Mouse (Mus musculus): Measurements from ENCODE around the gene Tfcp2l1. TPM values are rescaled to one million over a fixed set of nuclear protein-coding genes. Genes with fewer than 3 reads are reported as not detected.

The Tfcp2l1 gene
- total and polyA plus RNA-seq, 3 experiments: 0.03 to 0.08 (median 0.04) TPM

DNA sequence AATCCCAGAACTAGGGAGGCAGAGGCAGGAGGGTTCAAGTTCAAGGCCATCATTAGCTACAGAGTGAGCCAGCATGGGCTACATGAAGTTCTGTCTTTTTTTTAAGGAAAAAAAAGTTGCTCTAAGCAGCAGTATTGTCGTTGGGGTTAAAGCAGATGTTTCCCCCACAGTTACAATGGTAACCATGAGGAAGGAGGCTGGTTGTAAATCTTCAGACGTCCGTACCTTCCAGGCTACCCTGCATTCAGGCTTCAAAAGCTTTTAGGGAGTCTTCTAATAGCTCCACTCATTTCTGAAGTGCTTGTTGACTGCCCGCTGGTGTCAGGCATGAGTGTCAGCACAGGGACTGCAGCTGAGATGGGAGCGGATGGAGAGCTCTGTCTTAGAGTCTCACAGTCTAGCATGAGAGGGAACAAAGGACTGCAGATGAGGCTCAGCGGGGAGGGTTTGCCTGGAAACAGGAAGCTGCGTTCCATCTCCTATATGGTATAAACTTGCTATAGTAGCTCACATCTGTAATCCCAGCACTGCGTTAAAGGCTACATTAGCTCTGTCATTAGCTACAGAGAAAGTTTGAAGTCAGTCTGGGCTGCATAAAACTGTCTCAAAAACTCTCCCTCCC lies 92.8 kb downstream of the Tfcp2l1 start:
- Histone ChIP-seq H3K4me1 (ENCODE audit: control insufficient read depth in 1 of 2, insufficient read depth in 2 of 2) (peaks cover 0 to 4% of the 10 kb centered on the region in 2 experiments; a peak in 1 of 4 replicates), H3K79me2 (replicated peaks; ENCODE audit: control insufficient read depth, extremely low read depth, insufficient read depth, poor library complexity, severe bottlenecking) (no peaks in the 10 kb centered on the region), H3K9me3 (replicated peaks; ENCODE audit: low read length) (peaks cover 5% of the 10 kb centered on the region), H3K27me3 (replicated peaks) (peaks cover 6% of the 10 kb centered on the region), H3K36me3 (replicated peaks in 1 of 2; ENCODE audit: control insufficient read depth in 1 of 2, insufficient read depth in 1 of 2, low read length in 1 of 2) (no peaks in the 10 kb centered on the region), H3K9ac (ENCODE audit: insufficient read depth, low read depth) (no peak overlapping the region), H3K4me2 (ENCODE audit: insufficient read depth, low read depth, poor library complexity, severe bottlenecking) (no peak overlapping the region), H3K27ac (ENCODE audit: insufficient read depth, low read depth) (no peak overlapping the region), H3K4me3 (replicated peaks in 1 of 3; ENCODE audit: low read depth in 2 of 3, low read length in 2 of 3, poor library complexity in 1 of 3) (no peak overlapping the region)
- DNase-seq (ENCODE audit: extremely low read depth): no peak
- TF ChIP-seq ZNF384 (IDR thresholded peaks at IDR 0.05; ENCODE audit: low read depth, low read length) (no peak), MYC (IDR thresholded peaks at IDR 0.05; ENCODE audit: low read depth, low read length) (no peak), CHD2 (IDR thresholded peaks at IDR 0.05; ENCODE audit: low read length) (no peak), ZMIZ1 (IDR thresholded peaks at IDR 0.05; ENCODE audit: low read depth, low read length) (no peak), ELF1 (IDR thresholded peaks at IDR 0.05; ENCODE audit: low read depth, low read length) (no peak), MAZ (IDR thresholded peaks at IDR 0.05; ENCODE audit: low read depth, low read length) (no peak), NELFE (IDR thresholded peaks at IDR 0.05; ENCODE audit: low read depth, low read length) (no peak), NRF1 (IDR thresholded peaks at IDR 0.05; ENCODE audit: low read depth, low read length) (no peak), ZKSCAN1 (IDR thresholded peaks at IDR 0.05; ENCODE audit: borderline replicate concordance, low read depth, low read length) (no peak), JUND (conservative IDR thresholded peaks at IDR 0.05; ENCODE audit: low read depth, low read length) (no peak), TCF12 (IDR thresholded peaks at IDR 0.05; ENCODE audit: low read depth, low read length) (no peak), E2F4 (IDR thresholded peaks at IDR 0.05; ENCODE audit: insufficient replicate concordance, low read depth, low read length) (no peak), BHLHE40 (IDR thresholded peaks at IDR 0.05; ENCODE audit: low read depth, low read length) (no peak), SIN3A (IDR thresholded peaks at IDR 0.05; ENCODE audit: low read length) (no peak), POLR2A (IDR thresholded peaks at IDR 0.05; ENCODE audit: low read depth, low read length) (no peak)
- dilution Hi-C loops (cut with MboI; ENCODE audit: extremely low pct_ligation_motif_present, extremely low pct_unique_long_range_greater_than_20kb, low sequenced_read_pairs) (no loop called here), in situ Hi-C loops (cut with MboI; ENCODE audit: low pct_ligation_motif_present, low pct_unique_long_range_greater_than_20kb, low sequenced_read_pairs) (no loop called here)

DNA sequence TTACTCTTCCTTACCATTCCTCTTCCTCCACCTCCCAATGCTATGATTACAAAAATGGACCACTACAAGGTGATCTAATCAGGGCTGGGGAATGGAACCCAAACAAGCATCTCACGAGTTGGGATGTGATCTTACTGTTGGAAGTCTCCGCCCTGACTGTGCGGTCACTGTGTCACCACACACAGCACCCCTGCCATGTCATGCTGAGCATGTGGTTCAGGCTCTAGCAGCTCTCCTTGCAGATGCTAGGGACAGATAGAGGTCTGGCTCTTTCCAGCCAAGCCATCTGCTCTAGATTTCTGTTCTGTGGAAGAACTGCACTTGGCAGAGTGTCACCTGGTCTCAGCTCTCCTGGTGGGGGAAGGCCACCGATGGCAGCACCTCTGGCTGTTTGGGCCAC lies 99.3 kb downstream of the Tfcp2l1 start:
- Histone ChIP-seq H3K9ac (ENCODE audit: insufficient read depth, low read depth) (no peak overlapping the region), H3K4me3 (replicated peaks in 1 of 3; ENCODE audit: low read depth in 2 of 3, low read length in 2 of 3, poor library complexity in 1 of 3) (no peak overlapping the region), H3K27me3 (replicated peaks) (peaks cover 5% of the 10 kb centered on the region), H3K36me3 (replicated peaks in 1 of 2; ENCODE audit: control insufficient read depth in 1 of 2, insufficient read depth in 1 of 2, low read length in 1 of 2) (no peaks in the 10 kb centered on the region), H3K79me2 (replicated peaks; ENCODE audit: control insufficient read depth, extremely low read depth, insufficient read depth, poor library complexity, severe bottlenecking) (no peaks in the 10 kb centered on the region), H3K4me2 (ENCODE audit: insufficient read depth, low read depth, poor library complexity, severe bottlenecking) (no peak overlapping the region), H3K4me1 (ENCODE audit: control insufficient read depth in 1 of 2, insufficient read depth in 2 of 2) (no peaks in the 10 kb centered on the region), H3K27ac (ENCODE audit: insufficient read depth, low read depth) (no peak overlapping the region), H3K9me3 (replicated peaks; ENCODE audit: low read length) (peaks cover 2% of the 10 kb centered on the region)
- in situ Hi-C loops (cut with MboI; ENCODE audit: low pct_ligation_motif_present, low pct_unique_long_range_greater_than_20kb, low sequenced_read_pairs): no loop called here
- TF ChIP-seq RCOR1 (conservative IDR thresholded peaks at IDR 0.05; ENCODE audit: low read depth, low read length) (no peak), ZKSCAN1 (IDR thresholded peaks at IDR 0.05; ENCODE audit: borderline replicate concordance, low read depth, low read length) (no peak), BHLHE40 (IDR thresholded peaks at IDR 0.05; ENCODE audit: low read depth, low read length) (no peak), NELFE (IDR thresholded peaks at IDR 0.05; ENCODE audit: low read depth, low read length) (no peak), MEF2A (IDR thresholded peaks at IDR 0.05; ENCODE audit: borderline replicate concordance, low read depth, low read length) (no peak), JUND (conservative IDR thresholded peaks at IDR 0.05; ENCODE audit: low read depth, low read length) (no peak)
- dilution Hi-C loops (cut with MboI; ENCODE audit: extremely low pct_ligation_motif_present, extremely low pct_unique_long_range_greater_than_20kb, low sequenced_read_pairs): no loop called here
- no peak for DNase-seq (ENCODE audit: extremely low read depth)

Measured in CH12.LX (cell line).